Mouse (Mus musculus): ENCODE data around the gene Arf3.
A peak's percentile ranks its signal among the peaks of the same experiment; 100 is the strongest.

Gene Arf3

GRCm38 (mm10) chr15:98791221-98791620 is 28.2 kb upstream of the Arf3 start:
- DNase-seq (ENCODE audit: extremely low spot score, low spot score) = peak; percentile 55

DNA sequence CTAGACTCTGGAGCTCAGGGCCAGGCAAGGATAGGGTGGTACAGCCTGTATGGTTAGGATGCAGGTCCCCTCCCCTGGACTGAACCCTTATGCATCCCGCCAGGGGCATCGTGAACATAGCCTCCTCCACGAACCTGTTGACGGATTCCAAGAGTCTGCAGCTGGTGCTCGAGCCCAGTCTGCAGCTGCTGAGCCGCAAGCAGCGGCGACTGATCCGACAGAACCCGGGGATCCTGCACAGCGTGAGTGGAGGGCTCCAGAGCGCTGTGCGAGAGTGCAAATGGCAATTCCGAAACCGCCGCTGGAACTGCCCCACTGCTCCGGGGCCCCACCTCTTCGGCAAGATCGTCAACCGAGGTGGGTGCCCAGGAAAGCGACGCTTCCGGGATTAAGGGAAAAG is 27.7 kb upstream of the Arf3 start:
- no peak for DNase-seq (ENCODE audit: extremely low spot score, low spot score)

- DNase-seq (ENCODE audit: extremely low spot score, low spot score) = peak; percentile 78
Observed at GRCm38 (mm10) chr15:98789661-98790535, 26.9 kb upstream of the Arf3 start, which contains the start of gene Wnt1. TSS of gene Wnt1 (plus strand) at chr15:98789857.

DNA sequence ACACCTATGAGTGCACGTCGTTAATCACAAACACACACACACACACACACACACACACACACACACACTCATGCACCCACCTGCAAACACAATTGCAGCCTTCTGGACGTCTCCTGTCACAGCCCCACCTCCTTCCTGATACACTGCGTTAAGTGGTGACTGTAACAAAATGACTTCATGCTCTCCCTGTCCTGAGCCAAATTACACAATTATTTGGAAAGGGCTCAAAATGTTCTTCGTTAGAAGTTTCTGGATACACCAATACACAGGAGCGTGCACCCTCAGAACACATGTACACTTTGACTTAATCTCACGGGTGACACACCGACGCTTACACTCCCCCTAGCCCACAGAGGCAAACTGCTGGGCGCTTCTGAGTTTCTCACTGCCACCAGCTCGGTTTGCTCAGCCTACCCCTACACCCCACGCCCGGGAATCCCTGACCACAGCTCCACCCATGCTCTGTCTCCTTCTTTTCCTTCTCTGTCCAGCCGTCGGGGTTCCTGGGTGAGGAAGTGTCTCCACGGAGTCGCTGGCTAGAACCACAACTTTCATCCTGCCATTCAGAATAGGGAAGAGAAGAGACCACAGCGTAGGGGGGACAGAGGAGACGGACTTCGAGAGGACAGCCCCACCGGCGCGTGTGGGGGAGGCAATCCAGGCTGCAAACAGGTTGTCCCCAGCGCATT is 26.1 kb upstream of the Arf3 start:
- DNase-seq (ENCODE audit: extremely low spot score, low spot score) = no peak

- DNase-seq (ENCODE audit: extremely low spot score, low spot score) = peak; percentile 19
Observed at GRCm38 (mm10) chr15:98787930-98788329, 24.9 kb upstream of the Arf3 start.

- peak; percentile 42 for DNase-seq (ENCODE audit: extremely low spot score, low spot score)
Observed at GRCm38 (mm10) chr15:98785744-98786143, 22.7 kb upstream of the Arf3 start.

DNA sequence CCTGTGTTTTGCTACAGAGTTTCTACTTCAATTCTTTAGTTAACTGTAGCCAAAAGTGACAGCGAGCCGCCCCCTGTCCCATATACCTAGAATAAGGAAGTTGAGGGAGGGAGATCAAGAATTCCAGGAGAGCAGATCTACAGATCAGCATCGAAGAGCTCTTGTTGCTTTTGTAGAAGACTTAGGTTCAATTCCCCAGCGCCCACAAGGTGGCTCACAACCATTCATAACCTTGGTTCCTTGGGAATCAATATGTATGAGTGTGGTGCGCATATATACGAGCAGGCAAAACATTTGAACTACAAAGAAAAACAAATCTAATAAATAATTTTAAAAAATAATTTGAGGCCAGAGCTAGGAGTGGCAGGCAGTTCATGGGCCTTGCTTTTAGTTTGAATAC is 18.2 kb upstream of the Arf3 start:
- DNase-seq (ENCODE audit: extremely low spot score, low spot score) = no peak

GRCm38 (mm10) chr15:98780573-98780972 is 17.6 kb upstream of the Arf3 start:
- DNase-seq (ENCODE audit: extremely low spot score, low spot score) = peak; percentile 40

DNA sequence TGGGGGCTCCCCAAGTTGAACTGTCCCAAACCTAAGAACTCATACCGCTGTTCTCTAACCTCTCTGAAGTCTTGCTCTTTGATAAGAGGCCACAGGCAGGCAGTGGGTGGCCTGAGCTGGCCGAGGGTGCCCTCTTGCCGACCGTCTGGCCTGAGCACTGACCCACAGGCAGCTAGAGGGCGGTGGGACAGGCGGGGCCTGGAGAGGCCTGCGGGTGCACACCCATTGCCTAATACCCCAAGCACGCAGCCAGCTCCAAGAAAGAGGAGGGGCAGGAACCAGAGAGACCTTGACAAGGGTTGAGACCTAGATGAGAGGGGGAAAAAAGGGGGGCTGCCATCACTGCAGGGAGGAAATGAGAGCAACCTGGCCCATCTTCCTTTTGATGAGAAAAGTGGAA is 17.1 kb upstream of the Arf3 start:
- peak; percentile 19 for DNase-seq (ENCODE audit: extremely low spot score, low spot score)

DNA sequence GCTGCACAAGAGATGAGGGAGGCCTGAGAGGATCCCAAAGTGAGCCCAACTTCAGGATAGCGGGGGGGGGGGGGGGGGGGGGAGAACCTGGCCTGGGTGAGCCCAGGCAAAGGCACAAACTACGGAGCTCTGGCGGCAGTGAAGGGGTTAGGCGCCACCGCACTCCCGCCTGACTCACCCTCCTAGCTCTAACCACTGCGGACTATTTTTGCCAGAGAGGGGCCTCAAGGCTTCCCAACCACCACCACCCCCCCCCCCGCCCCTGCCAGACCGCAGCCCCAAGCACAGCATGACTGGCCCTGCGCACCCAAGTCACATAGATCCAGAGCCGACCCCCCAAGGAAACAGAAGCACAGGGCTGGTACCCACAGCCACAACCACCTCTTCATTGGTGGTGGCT is 15.8 kb upstream of the Arf3 start:
- DNase-seq (ENCODE audit: extremely low spot score, low spot score) = peak; percentile 31

DNA sequence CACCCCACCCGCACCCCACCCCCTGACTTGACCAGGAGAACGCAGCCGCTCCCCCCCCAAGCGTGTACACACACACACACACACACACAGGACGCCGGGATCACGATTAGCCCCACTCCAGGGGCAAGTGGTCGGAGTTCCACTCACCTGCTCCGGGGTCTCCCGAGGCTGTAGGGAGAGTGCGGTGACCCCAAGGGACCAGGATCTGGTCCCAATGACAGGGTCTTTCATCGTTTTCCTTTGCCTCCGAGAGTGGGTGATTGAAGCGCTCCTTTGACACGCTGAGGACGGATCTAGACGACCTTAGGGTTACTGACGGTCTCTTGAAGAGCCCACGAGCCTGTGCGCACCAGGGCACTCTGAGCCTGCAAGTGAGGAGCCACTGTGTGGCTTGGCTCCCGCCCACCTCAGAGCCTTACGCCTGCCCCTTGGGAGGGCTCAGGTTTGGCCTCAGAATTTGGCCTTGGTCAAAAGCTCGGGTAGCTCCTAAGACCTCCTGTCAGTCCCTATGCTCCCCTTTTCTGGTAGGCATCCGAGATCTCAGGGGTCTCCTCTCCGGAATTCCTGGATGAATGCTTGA is 15.3 kb upstream of the Arf3 start:
- peak; percentile 41 for DNase-seq (ENCODE audit: extremely low spot score, low spot score)

DNA sequence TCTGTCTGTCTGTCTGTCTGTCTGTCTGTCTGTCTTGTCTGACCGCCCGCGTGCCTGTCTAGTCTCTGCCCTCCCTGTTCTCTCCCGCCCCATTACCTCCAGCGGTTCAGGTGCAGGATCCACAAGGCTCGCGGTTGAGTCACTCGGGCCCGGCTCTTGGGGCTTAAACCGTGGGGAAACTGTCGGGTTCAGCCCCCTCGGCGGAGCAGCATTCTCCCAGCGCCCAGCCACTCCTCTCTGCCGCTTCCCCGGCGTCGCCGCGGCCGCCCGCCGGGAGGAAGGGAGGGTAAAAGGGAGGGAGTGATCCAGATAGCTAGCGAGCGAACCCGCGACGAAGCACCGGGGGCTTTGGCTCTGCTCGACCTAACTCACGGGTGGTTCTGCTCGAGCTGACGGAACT is 14.7 kb upstream of the Arf3 start, which contains the start of gene Wnt10b:
Wnt10b (minus strand) TSS at position 389 of the 400 bp plus-strand sequence.
- DNase-seq (ENCODE audit: extremely low spot score, low spot score) = peak; percentile 44

DNA sequence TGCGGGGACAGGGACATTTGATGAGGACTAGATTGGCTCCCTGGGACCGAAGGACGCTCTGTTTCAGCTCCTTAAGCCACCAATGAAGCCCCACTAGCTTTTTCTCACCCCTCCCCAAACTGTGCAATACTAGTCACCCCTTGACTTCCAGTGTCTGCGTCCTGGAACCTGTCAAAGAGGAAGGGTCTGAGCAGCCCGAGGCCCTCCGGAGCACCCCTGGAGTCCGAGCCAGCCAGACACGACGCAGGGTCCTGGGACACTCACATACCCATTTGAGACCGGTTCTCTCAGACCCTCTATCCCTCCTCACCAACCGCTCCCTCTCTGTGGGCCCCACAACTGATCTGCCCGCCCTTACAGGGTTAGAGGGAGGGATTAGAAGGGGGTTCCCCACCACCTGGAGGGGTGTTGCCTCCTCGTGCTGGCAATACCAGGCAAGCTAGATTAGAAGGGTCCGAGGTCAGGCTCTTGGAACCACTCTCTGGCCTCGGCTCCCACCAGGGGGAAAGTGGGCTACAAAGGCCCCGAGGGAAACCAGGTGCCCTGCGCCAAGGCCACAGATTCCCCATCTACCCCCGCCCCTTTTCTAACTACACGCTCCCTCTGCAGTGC is 14.1 kb upstream of the Arf3 start:
- peak; percentile 52 for DNase-seq (ENCODE audit: extremely low spot score, low spot score)

GRCm38 (mm10) chr15:98776280-98777004 is 13.4 kb upstream of the Arf3 start:
- peak; percentile 68 for DNase-seq (ENCODE audit: extremely low spot score, low spot score)

DNA sequence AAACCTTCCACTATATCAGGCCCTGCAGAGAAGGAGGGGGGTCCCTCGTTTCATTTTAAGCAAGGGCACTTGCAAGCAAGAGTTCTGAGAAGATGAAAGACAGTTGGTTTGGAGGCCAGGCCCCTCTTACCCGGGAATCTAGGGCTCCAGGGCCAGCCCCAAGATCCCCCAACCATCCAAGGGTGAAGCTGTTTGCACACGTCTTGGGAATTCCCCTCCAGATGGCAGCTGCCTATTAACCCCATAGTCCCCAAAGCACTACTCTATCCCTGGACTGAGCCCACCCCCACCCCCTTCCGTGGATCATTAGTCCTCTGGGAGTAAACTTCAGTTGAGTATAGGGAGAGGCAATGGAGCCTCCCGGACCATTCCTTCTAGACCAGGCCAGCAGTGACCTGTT is 12.5 kb upstream of the Arf3 start:
- DNase-seq (ENCODE audit: extremely low spot score, low spot score) = peak; percentile 23

DNA sequence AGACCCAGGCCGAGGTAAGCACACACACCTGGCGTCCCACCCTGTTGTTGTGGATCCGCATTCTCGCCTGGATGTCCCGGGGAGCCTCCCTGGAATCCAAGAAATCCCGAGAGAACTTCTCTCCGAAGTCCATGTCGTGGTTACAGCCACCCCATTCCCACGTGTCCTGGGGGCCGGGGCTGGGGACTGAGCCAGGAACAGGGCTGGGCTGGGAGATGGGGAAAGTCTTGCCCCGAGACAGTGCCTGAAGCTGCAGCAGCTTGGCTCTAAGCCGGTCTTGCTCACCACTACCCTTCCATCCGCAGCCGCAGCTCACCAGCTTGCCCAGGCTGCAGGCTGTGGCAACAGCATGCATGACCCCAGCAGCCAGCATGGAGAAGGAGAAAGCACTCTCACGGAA is 11.1 kb upstream of the Arf3 start:
- DNase-seq (ENCODE audit: extremely low spot score, low spot score) = peak; percentile 39

DNA sequence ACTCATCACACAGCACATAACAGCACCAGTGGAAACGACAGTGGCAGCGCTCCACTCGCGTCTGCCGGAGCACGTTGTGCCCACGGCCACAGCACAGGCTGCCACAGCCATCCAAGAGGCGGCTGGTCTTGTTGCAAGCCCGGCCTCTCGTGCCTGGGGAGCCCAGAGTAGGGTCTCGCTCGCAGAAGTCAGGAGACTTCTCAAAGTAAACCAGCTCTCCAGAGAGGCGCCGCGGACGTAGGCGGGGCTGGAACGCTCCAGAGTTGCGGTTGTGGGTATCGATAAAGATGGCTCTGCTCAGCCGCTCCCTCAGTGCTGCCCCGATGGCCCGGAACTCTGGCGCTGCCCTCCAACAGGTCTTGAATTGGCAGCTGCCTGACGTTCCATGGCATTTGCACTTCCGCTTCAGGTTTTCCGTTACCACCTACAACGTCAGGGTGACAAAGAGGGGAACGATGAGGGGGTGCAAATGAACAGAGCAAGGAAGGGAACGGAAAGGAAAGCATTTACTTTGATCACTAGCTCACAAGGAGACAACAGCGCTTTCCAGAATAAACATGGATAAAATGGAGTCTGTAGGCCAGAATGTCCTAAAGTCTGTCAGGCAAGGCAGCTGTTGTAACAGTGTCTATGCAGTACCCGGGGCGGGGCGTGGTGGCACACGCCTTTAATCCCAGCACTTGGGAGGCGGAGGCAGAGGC is 9.6 kb upstream of the Arf3 start:
- peak; percentile 59 for DNase-seq (ENCODE audit: extremely low spot score, low spot score)

- no peak for DNase-seq (ENCODE audit: extremely low spot score, low spot score)
Observed at GRCm38 (mm10) chr15:98771813-98772425, 8.9 kb upstream of the Arf3 start.

- no peak for DNase-seq (ENCODE audit: extremely low spot score, low spot score)
Observed at GRCm38 (mm10) chr15:98768259-98768658, 5.2 kb upstream of the Arf3 start.

DNA sequence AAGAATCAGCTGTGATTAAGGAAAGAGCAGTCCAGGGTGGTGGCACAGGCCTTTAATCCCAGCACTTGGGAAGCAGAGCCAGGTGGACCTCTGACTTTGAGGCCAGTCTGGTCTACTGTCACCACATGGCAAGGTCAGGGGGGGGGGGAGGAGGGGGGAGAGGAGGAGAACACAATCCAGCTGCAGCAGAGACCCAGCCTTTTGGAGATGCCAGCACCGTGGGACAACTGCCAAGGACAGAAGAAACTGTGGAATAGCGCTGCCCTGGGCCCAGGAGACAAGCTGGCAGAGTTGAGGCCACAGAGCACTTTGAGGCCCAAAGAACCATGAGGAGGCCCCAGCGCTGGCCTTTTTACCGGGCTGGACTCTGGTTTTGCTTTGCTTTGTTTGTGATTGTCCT is 2.9 kb upstream of the Arf3 start:
- DNase-seq (ENCODE audit: extremely low spot score, low spot score) = no peak

All from neural tube, embryonic 10.5 days (tissue).